Mouse (Mus musculus): ENCODE results near the gene Snip1.

GRCm38 (mm10) chr4:125056476-125056875 lies 10.0 kb upstream of the Snip1 start:
- TF ChIP-seq CTCF (IDR thresholded peaks at IDR 0.05; ENCODE audit: low read depth, low read length) (no peak), POLR2A (IDR thresholded peaks at IDR 0.05; ENCODE audit: borderline replicate concordance, low read depth, low read length) (no peak)
